Mouse (Mus musculus) intestine, embryonic 15.5 days (tissue): ENCODE measurements around the gene Ccdc141. TPM values are rescaled to one million over a fixed set of nuclear protein-coding genes. Genes with fewer than 3 reads are reported as not detected.

Experiments
- ATAC-seq: fragments of 200-750 bp; cut with Nextera tagmentation; 2 replicates; pipeline ENCODE4 v1.8.0; 2017; ENCODE audit warnings: moderate TSS enrichment, moderate library complexity
- H3K27ac ChIP-seq: fragments of 300-500 bp; sonication (generic); 2 replicates; pipeline ENCODE4 v1.5.1; 2015; ENCODE audit warnings: mild to moderate bottlenecking, inconsistent platforms
- H3K27me3 ChIP-seq: fragments of 300-500 bp; sonication (generic); replicated peaks from 2 replicates; pipeline ENCODE4 v1.6.1; 2015; ENCODE audit warnings: inconsistent platforms
- H3K36me3 ChIP-seq: fragments of 300-500 bp; sonication (generic); 2 replicates; pipeline ENCODE4 v1.6.1; 2015; ENCODE audit warnings: inconsistent platforms
- H3K4me1 ChIP-seq: fragments of 300-500 bp; sonication (generic); replicated peaks from 2 replicates; pipeline ENCODE4 v1.6.1; 2015; ENCODE audit warnings: inconsistent platforms
- H3K4me2 ChIP-seq: fragments of 300-500 bp; sonication (generic); replicated peaks from 2 replicates; pipeline ENCODE4 v1.6.1; 2015; ENCODE audit warnings: mild to moderate bottlenecking, inconsistent platforms
- H3K4me3 ChIP-seq: fragments of 300-500 bp; sonication (generic); replicated peaks from 2 replicates; pipeline ENCODE4 v1.5.1; 2015; ENCODE audit warnings: inconsistent platforms
- H3K9ac ChIP-seq: fragments of 300-500 bp; sonication (generic); 2 replicates; pipeline ENCODE4 v1.6.1; 2015; ENCODE audit warnings: inconsistent platforms
- H3K9me3 ChIP-seq: fragments of 300-500 bp; sonication (generic); 2 replicates; pipeline ENCODE4 v1.6.1; 2016; ENCODE audit warnings: inconsistent platforms
- WGBS: fragments of 180-500 bp; shearing (Covaris S2); methylation state at CpG from one replicate; pipeline ENCODE4 v1.1.7; 2015; 5-methylcytosine and 5-hydroxymethylcytosine counted together
- polyA plus RNA-seq: library from polyadenylated mRNA; unstranded; fragments of >200 nt; fragmentation: Nextera tagmentation; extraction: Ambion mirVana; gene quantifications from 2 replicates; pipeline ENCODE4 v1.2.1, GENCODE M21; 2015

The Ccdc141 gene
- polyA plus RNA-seq, 1 experiment from 2014 or later = 5.6 TPM

GRCm38 (mm10) chr2:77151255-77151654 is 19.2 kb downstream of the Ccdc141 start:
- no peaks in the 10 kb centered on the region for H3K36me3 ChIP-seq
- ATAC-seq = no peak
- no peak overlapping the region for H3K4me3 ChIP-seq
- no peak overlapping the region for H3K9ac ChIP-seq
- H3K27ac ChIP-seq = no peak overlapping the region
- no peaks in the 10 kb centered on the region for H3K9me3 ChIP-seq
- H3K4me2 ChIP-seq = no peak overlapping the region
- WGBS = 91% methylated on average over 8 of the region's 8 CpGs
- H3K27me3 ChIP-seq = no peaks in the 10 kb centered on the region
- no peaks in the 10 kb centered on the region for H3K4me1 ChIP-seq

- Histone ChIP-seq H3K27ac (no peak overlapping the region), H3K9ac (no peak overlapping the region), H3K27me3 (no peaks in the 10 kb centered on the region), H3K4me1 (no peaks in the 10 kb centered on the region), H3K4me2 (no peak overlapping the region), H3K9me3 (no peaks in the 10 kb centered on the region), H3K4me3 (no peak overlapping the region), H3K36me3 (no peaks in the 10 kb centered on the region)
- 66% methylated on average over 2 of the region's 2 CpGs for WGBS
- no peak for ATAC-seq
Observed at GRCm38 (mm10) chr2:77149576-77149975, 20.9 kb downstream of the Ccdc141 start.

- H3K9me3 ChIP-seq = no peaks in the 10 kb centered on the region
- no peaks in the 10 kb centered on the region for H3K4me1 ChIP-seq
- no peak overlapping the region for H3K27ac ChIP-seq
- H3K4me2 ChIP-seq = no peak overlapping the region
- WGBS = 84% methylated on average over 4 of the region's 4 CpGs
- H3K9ac ChIP-seq = no peak overlapping the region
- ATAC-seq = no peak
- no peaks in the 10 kb centered on the region for H3K27me3 ChIP-seq
- no peak overlapping the region for H3K4me3 ChIP-seq
- H3K36me3 ChIP-seq = no peaks in the 10 kb centered on the region
Observed at GRCm38 (mm10) chr2:77148215-77148614, 22.2 kb downstream of the Ccdc141 start.

- Histone ChIP-seq H3K4me3 (no peak overlapping the region), H3K4me1 (no peaks in the 10 kb centered on the region), H3K27me3 (no peaks in the 10 kb centered on the region), H3K9ac (no peak overlapping the region), H3K36me3 (no peaks in the 10 kb centered on the region), H3K27ac (no peak overlapping the region), H3K4me2 (no peak overlapping the region), H3K9me3 (no peaks in the 10 kb centered on the region)
- ATAC-seq = no peak
- 77% methylated on average over 2 of the region's 2 CpGs for WGBS
Observed at GRCm38 (mm10) chr2:77146968-77147367, 23.5 kb downstream of the Ccdc141 start.

- Histone ChIP-seq H3K4me2 (no peak overlapping the region), H3K36me3 (no peaks in the 10 kb centered on the region), H3K9ac (no peak overlapping the region), H3K4me1 (no peaks in the 10 kb centered on the region), H3K27ac (no peak overlapping the region), H3K4me3 (no peak overlapping the region), H3K27me3 (no peaks in the 10 kb centered on the region), H3K9me3 (no peaks in the 10 kb centered on the region)
- ATAC-seq = no peak
- 45% methylated on average over 3 of the region's 3 CpGs for WGBS
Observed at GRCm38 (mm10) chr2:77146291-77146690, 24.1 kb downstream of the Ccdc141 start.

GRCm38 (mm10) chr2:77143536-77143935 is 26.9 kb downstream of the Ccdc141 start:
- WGBS = 49% methylated on average over 6 of the region's 6 CpGs
- no peak for ATAC-seq
- Histone ChIP-seq H3K4me1 (no peaks in the 10 kb centered on the region), H3K4me3 (no peak overlapping the region), H3K27me3 (no peaks in the 10 kb centered on the region), H3K27ac (no peak overlapping the region), H3K36me3 (no peaks in the 10 kb centered on the region), H3K9ac (no peak overlapping the region), H3K4me2 (no peak overlapping the region), H3K9me3 (no peaks in the 10 kb centered on the region)

GRCm38 (mm10) chr2:77138879-77139278 is 31.6 kb downstream of the Ccdc141 start:
- Histone ChIP-seq H3K4me3 (no peak overlapping the region), H3K9me3 (no peaks in the 10 kb centered on the region), H3K4me1 (no peaks in the 10 kb centered on the region), H3K9ac (no peak overlapping the region), H3K27me3 (no peaks in the 10 kb centered on the region), H3K27ac (no peak overlapping the region), H3K4me2 (no peak overlapping the region), H3K36me3 (no peaks in the 10 kb centered on the region)
- WGBS = 69% methylated on average over 6 of the region's 6 CpGs
- no peak for ATAC-seq

GRCm38 (mm10) chr2:77134906-77135305 is 35.5 kb downstream of the Ccdc141 start:
- no peaks in the 10 kb centered on the region for H3K4me1 ChIP-seq
- H3K4me3 ChIP-seq = no peak overlapping the region
- ATAC-seq = no peak
- no peak overlapping the region for H3K27ac ChIP-seq
- H3K27me3 ChIP-seq = no peaks in the 10 kb centered on the region
- H3K36me3 ChIP-seq = no peaks in the 10 kb centered on the region
- H3K9me3 ChIP-seq = no peaks in the 10 kb centered on the region
- no peak overlapping the region for H3K9ac ChIP-seq
- no peak overlapping the region for H3K4me2 ChIP-seq
- WGBS = 26% methylated on average over 1 of the region's 1 CpGs

- no peak overlapping the region for H3K4me3 ChIP-seq
- H3K9ac ChIP-seq = no peak overlapping the region
- H3K36me3 ChIP-seq = no peaks in the 10 kb centered on the region
- WGBS = 64% methylated on average over 1 of the region's 1 CpGs
- no peaks in the 10 kb centered on the region for H3K4me1 ChIP-seq
- no peak overlapping the region for H3K4me2 ChIP-seq
- H3K9me3 ChIP-seq = no peaks in the 10 kb centered on the region
- no peak for ATAC-seq
- no peak overlapping the region for H3K27ac ChIP-seq
- no peaks in the 10 kb centered on the region for H3K27me3 ChIP-seq
Observed at GRCm38 (mm10) chr2:77133407-77133806, 37.0 kb downstream of the Ccdc141 start.

- WGBS = 91% methylated on average over 1 of the region's 1 CpGs
- no peak overlapping the region for H3K27ac ChIP-seq
- H3K36me3 ChIP-seq = no peaks in the 10 kb centered on the region
- H3K4me2 ChIP-seq = no peak overlapping the region
- no peak overlapping the region for H3K4me3 ChIP-seq
- H3K27me3 ChIP-seq = no peaks in the 10 kb centered on the region
- no peak overlapping the region for H3K9ac ChIP-seq
- H3K4me1 ChIP-seq = no peaks in the 10 kb centered on the region
- H3K9me3 ChIP-seq = no peaks in the 10 kb centered on the region
- ATAC-seq = no peak
Observed at GRCm38 (mm10) chr2:77126939-77127338, 43.5 kb downstream of the Ccdc141 start.

GRCm38 (mm10) chr2:77118102-77118501 is 52.3 kb downstream of the Ccdc141 start:
- no peaks in the 10 kb centered on the region for H3K4me1 ChIP-seq
- 33% methylated on average over 6 of the region's 6 CpGs for WGBS
- H3K9me3 ChIP-seq = no peaks in the 10 kb centered on the region
- H3K4me2 ChIP-seq = no peak overlapping the region
- H3K36me3 ChIP-seq = no peaks in the 10 kb centered on the region
- no peak overlapping the region for H3K27ac ChIP-seq
- no peaks in the 10 kb centered on the region for H3K27me3 ChIP-seq
- no peak for ATAC-seq
- no peak overlapping the region for H3K9ac ChIP-seq
- no peak overlapping the region for H3K4me3 ChIP-seq

GRCm38 (mm10) chr2:77114335-77114734 is 56.1 kb downstream of the Ccdc141 start:
- Histone ChIP-seq H3K4me3 (no peak overlapping the region), H3K4me1 (no peaks in the 10 kb centered on the region), H3K9ac (no peak overlapping the region), H3K36me3 (no peaks in the 10 kb centered on the region), H3K27ac (no peak overlapping the region), H3K4me2 (no peak overlapping the region), H3K27me3 (no peaks in the 10 kb centered on the region), H3K9me3 (no peaks in the 10 kb centered on the region)
- no peak for ATAC-seq
- 57% methylated on average over 2 of the region's 2 CpGs for WGBS

- no peaks in the 10 kb centered on the region for H3K36me3 ChIP-seq
- H3K4me1 ChIP-seq = no peaks in the 10 kb centered on the region
- H3K9me3 ChIP-seq = no peaks in the 10 kb centered on the region
- H3K4me2 ChIP-seq = no peak overlapping the region
- no peaks in the 10 kb centered on the region for H3K27me3 ChIP-seq
- no peak overlapping the region for H3K9ac ChIP-seq
- H3K4me3 ChIP-seq = no peak overlapping the region
- peak; percentile 31; the same call in 1 of the 2 replicates for ATAC-seq
- H3K27ac ChIP-seq = no peak overlapping the region
- WGBS = 85% methylated on average over 8 of the region's 8 CpGs
Observed at GRCm38 (mm10) chr2:77113867-77114266, 56.6 kb downstream of the Ccdc141 start.

- H3K9me3 ChIP-seq = no peaks in the 10 kb centered on the region
- H3K4me2 ChIP-seq = no peak overlapping the region
- no peaks in the 10 kb centered on the region for H3K27me3 ChIP-seq
- no peaks in the 10 kb centered on the region for H3K4me1 ChIP-seq
- no peak overlapping the region for H3K4me3 ChIP-seq
- H3K9ac ChIP-seq = no peak overlapping the region
- H3K36me3 ChIP-seq = no peaks in the 10 kb centered on the region
- no peak for ATAC-seq
- 93% methylated on average over 5 of the region's 5 CpGs for WGBS
- H3K27ac ChIP-seq = no peak overlapping the region
Observed at GRCm38 (mm10) chr2:77113026-77113425, 57.4 kb downstream of the Ccdc141 start.
